Mouse (Mus musculus) adrenal gland (tissue): ENCODE measurements around the gene Gm13290.
"Not testable (repeated sequence)": the region's sequence is repeated elsewhere in the genome, so short reads cannot be mapped to it uniquely, and the experiment has no call there.

Source experiments
- intact Hi-C: fragments of 180-260 bp; cut with DNase I; formaldehyde crosslinking; loops from one replicate; pipeline ENCODE4 v1.15.1; 2025

Gene Gm13290

GRCm38 (mm10) chr4:88780320-88780719 is 6.7 kb downstream of the Gm13290 start:
- intact Hi-C loops: not testable (repeated sequence)

- intact Hi-C loops: not testable (repeated sequence)
Observed at GRCm38 (mm10) chr4:88781831-88782230, 8.2 kb downstream of the Gm13290 start, which contains the start of gene Ifnz. Ifnz (plus strand) TSS chr4:88782131.

GRCm38 (mm10) chr4:88782335-88782734 is 8.7 kb downstream of the Gm13290 start:
- intact Hi-C loops: not testable (repeated sequence)

GRCm38 (mm10) chr4:88785409-88785808 is 11.8 kb downstream of the Gm13290 start, which contains the start of gene Gm13276:
Gm13276 (plus strand) TSS chr4:88785709.
- intact Hi-C loops: not testable (repeated sequence)

- intact Hi-C loops: not testable (repeated sequence)
Observed at GRCm38 (mm10) chr4:88788402-88788801, 14.8 kb downstream of the Gm13290 start, which contains the start of gene Gm13277. Gm13277 (plus strand) TSS chr4:88788632.

- intact Hi-C loops: not testable (repeated sequence)
Observed at GRCm38 (mm10) chr4:88791250-88791649, 17.6 kb downstream of the Gm13290 start, which contains the start of gene Gm13278. Gm13278 (plus strand) TSS chr4:88791550.

- intact Hi-C loops: not testable (repeated sequence)
Observed at GRCm38 (mm10) chr4:88793936-88794675, 20.5 kb downstream of the Gm13290 start, which contains the start of gene Gm13275. Gm13275 (plus strand) TSS chr4:88794487.

- intact Hi-C loops: not testable (repeated sequence)
Observed at GRCm38 (mm10) chr4:88797097-88797496, 23.5 kb downstream of the Gm13290 start, which contains the start of gene Gm13279. Gm13279 (plus strand) TSS chr4:88797397.

- intact Hi-C loops: not testable (repeated sequence)
Observed at GRCm38 (mm10) chr4:88799365-88799764, 25.7 kb downstream of the Gm13290 start, which contains the start of gene Gm13285. Gm13285 (plus strand) TSS chr4:88799665.

- intact Hi-C loops: not testable (repeated sequence)
Observed at GRCm38 (mm10) chr4:88802954-88803353, 29.3 kb downstream of the Gm13290 start, which contains the start of gene Gm13287. Gm13287 (plus strand) TSS chr4:88803254.

- intact Hi-C loops: not testable (repeated sequence)
Observed at GRCm38 (mm10) chr4:88805231-88805630, 31.6 kb downstream of the Gm13290 start, which contains the start of gene Gm13288. Gm13288 (plus strand) TSS chr4:88805531.

GRCm38 (mm10) chr4:88805761-88806160 is 32.1 kb downstream of the Gm13290 start:
- intact Hi-C loops: not testable (repeated sequence)

GRCm38 (mm10) chr4:88815928-88816327 is 42.3 kb downstream of the Gm13290 start, which contains the start of gene Ifna7:
Ifna7 (plus strand) TSS chr4:88816228.
- intact Hi-C loops: no loop called here

GRCm38 (mm10) chr4:88819659-88820058 is 46.0 kb downstream of the Gm13290 start, which contains the start of gene Ifna11:
Ifna11 (plus strand) TSS chr4:88819959.
- intact Hi-C loops: loop anchor here (5.0 kb wide), 1 partner anchor 137 kb away; the partner anchor contains the start of gene Ifna2

GRCm38 (mm10) chr4:88822995-88823394 is 49.4 kb downstream of the Gm13290 start:
- intact Hi-C loops: loop anchor here (5.0 kb wide), 1 partner anchor 141 kb away; the partner anchor contains the start of gene Ifna2
